Mouse (Mus musculus): ENCODE data around the gene Nlk. TPM values are rescaled to one million over a fixed set of nuclear protein-coding genes. Genes with fewer than 3 reads are reported as not detected.
"Not testable (repeated sequence)": the region's sequence is repeated elsewhere in the genome, so short reads cannot be mapped to it uniquely, and the experiment has no call there.

Nlk gene
- polyA plus RNA-seq, 1 experiment from 2014 or later = 24.7 TPM

DNA sequence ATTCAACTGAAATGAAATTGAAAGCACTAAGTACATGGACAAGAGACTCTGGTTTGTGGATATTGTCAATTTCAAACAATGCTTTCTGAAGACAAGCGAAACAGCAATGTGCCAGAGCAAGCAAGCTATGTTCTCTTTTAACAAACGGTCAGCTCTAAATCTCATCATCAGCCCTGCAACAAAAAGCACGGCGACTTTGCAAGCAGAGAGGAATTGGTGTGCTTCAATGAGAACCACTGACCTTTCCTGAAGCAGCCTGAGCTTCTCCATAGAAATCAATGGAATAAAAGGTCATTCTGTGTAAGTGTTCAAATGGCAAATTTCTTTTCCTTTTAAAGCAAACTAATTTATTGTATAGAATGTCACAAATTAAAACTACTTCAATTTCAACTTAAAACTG lies 87.5 kb downstream of the Nlk start:
- H3K9ac ChIP-seq = no peak overlapping the region
- no peaks in the 10 kb centered on the region for H3K4me1 ChIP-seq
- H3K9me3 ChIP-seq = no peaks in the 10 kb centered on the region
- H3K27ac ChIP-seq = no peak overlapping the region
- no peaks in the 10 kb centered on the region for H3K27me3 ChIP-seq (replicated peaks)
- no peak overlapping the region for H3K4me3 ChIP-seq
- H3K4me2 ChIP-seq (replicated peaks) = no peak overlapping the region
- 78% methylated on average over 4 of the region's 4 CpGs for WGBS
- no peak for ATAC-seq (ENCODE audit: low FRiP score, low read depth)
- peaks cover 8% of the 10 kb centered on the region; the same call in 1 of the 2 replicates for H3K36me3 ChIP-seq

DNA sequence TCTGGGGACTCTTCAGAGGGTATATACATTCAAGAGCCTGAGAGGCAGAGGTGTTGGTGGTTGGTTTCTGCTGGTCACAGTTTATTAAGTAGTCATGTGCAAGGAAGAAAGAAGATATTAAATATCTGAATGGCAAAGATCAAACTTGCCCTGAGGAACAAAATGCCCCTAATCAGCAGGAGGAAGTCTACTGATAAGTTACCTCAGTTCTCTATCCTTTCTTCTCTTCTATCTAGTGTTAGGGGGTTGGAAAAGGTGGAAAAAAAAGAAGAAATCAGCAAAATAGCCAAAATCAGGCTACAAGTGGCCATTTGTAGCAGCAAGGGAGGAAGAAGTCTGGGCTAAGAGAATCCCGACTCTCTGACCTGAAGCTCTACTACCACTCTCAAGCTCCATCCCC lies 92.3 kb downstream of the Nlk start:
- Histone ChIP-seq H3K9me3 (no peaks in the 10 kb centered on the region), H3K4me1 (no peaks in the 10 kb centered on the region), H3K4me3 (no peak overlapping the region), H3K4me2 (replicated peaks) (no peak overlapping the region), H3K36me3 (peaks cover 12% of the 10 kb centered on the region), H3K27ac (no peak overlapping the region), H3K9ac (no peak overlapping the region), H3K27me3 (replicated peaks) (no peaks in the 10 kb centered on the region)
- WGBS = 85% methylated on average over 1 of the region's 1 CpGs
- ATAC-seq (ENCODE audit: low FRiP score, low read depth) = no peak

- H3K9me3 ChIP-seq = no peaks in the 10 kb centered on the region
- H3K27me3 ChIP-seq (replicated peaks) = no peaks in the 10 kb centered on the region
- H3K4me2 ChIP-seq (replicated peaks) = no peak overlapping the region
- H3K9ac ChIP-seq = no peak overlapping the region
- no peaks in the 10 kb centered on the region for H3K4me1 ChIP-seq
- WGBS = 90% methylated on average over 3 of the region's 3 CpGs
- H3K36me3 ChIP-seq = peaks cover 12% of the 10 kb centered on the region
- H3K27ac ChIP-seq = no peak overlapping the region
- ATAC-seq (ENCODE audit: low FRiP score, low read depth) = no peak
- H3K4me3 ChIP-seq = no peak overlapping the region
Observed at GRCm38 (mm10) chr11:78602781-78603180, 94.4 kb downstream of the Nlk start.

DNA sequence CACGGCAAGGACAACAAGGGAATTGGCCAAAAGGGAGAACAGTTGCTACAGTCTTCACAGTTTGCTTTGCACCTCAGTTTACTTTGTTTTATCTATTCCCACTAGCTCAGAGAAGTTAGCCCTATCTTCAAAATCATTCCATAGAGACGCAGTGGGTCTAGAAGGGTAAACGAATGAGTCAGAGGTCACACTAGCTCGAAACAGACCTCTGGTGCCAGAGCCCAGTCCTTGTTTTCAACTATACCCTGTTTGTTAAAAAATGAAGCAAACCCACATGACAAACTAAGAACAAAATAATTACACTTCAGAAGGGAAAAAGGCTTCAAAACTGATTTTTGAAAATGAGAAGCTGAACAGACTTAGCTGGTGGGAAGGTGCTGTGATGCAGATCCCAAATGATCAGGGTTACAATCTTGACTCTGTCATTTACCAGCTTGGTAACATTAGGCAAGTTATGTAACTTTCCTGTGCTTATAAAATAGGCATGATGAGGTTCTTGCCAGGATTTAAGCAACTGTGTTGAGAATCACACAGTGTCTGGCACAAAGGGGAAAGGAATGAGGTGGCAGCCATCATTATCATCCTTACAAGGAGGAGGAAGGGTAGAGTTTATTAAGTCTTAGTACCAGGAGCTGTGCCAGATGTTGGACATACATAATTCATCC lies 96.1 kb downstream of the Nlk start:
- ATAC-seq (ENCODE audit: low FRiP score, low read depth) = no peak

DNA sequence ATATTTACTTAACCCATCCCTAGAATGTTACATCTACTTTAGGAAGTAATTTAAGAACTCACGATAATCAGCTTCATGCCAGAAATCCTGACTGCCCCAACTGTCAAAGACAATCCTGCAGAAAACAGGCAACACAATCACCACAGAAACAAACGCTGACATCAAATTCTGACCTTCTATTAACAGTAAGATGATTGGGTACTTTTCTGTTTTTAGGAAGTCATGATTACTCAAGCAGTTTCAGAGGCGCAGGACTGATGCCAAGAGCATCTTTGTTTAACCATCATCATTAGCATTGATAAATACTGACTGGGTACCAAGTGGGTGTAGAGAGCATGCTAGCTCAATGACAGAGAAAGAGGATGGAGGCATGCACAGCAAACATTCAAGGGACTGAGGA lies 96.7 kb downstream of the Nlk start:
- WGBS = 92% methylated on average over 3 of the region's 3 CpGs
- no peak overlapping the region for H3K4me2 ChIP-seq (replicated peaks)
- no peaks in the 10 kb centered on the region for H3K9me3 ChIP-seq
- no peaks in the 10 kb centered on the region for H3K4me1 ChIP-seq
- no peak for ATAC-seq (ENCODE audit: low FRiP score, low read depth)
- no peaks in the 10 kb centered on the region for H3K27me3 ChIP-seq (replicated peaks)
- H3K27ac ChIP-seq = no peak overlapping the region
- no peak overlapping the region for H3K4me3 ChIP-seq
- H3K36me3 ChIP-seq = peaks cover 9% of the 10 kb centered on the region
- H3K9ac ChIP-seq = no peak overlapping the region

More for the DNA sequence above, 96.1 kb downstream of the Nlk start:
- Histone ChIP-seq H3K9me3 (no peaks in the 10 kb centered on the region), H3K27ac (no peak overlapping the region), H3K9ac (no peak overlapping the region), H3K4me3 (no peak overlapping the region), H3K36me3 (peaks cover 9% of the 10 kb centered on the region), H3K4me1 (no peaks in the 10 kb centered on the region), H3K27me3 (replicated peaks) (no peaks in the 10 kb centered on the region), H3K4me2 (replicated peaks) (no peak overlapping the region)
- 83% methylated on average over 4 of the region's 4 CpGs for WGBS

GRCm38 (mm10) chr11:78600051-78600450 lies 97.1 kb downstream of the Nlk start:
- ATAC-seq (ENCODE audit: low FRiP score, low read depth) = no peak
- Histone ChIP-seq H3K27me3 (replicated peaks) (no peaks in the 10 kb centered on the region), H3K4me3 (no peak overlapping the region), H3K27ac (no peak overlapping the region), H3K9ac (no peak overlapping the region), H3K36me3 (peaks cover 5% of the 10 kb centered on the region), H3K4me2 (replicated peaks) (no peak overlapping the region), H3K9me3 (no peaks in the 10 kb centered on the region), H3K4me1 (no peaks in the 10 kb centered on the region)
- 86% methylated on average over 4 of the region's 4 CpGs for WGBS

DNA sequence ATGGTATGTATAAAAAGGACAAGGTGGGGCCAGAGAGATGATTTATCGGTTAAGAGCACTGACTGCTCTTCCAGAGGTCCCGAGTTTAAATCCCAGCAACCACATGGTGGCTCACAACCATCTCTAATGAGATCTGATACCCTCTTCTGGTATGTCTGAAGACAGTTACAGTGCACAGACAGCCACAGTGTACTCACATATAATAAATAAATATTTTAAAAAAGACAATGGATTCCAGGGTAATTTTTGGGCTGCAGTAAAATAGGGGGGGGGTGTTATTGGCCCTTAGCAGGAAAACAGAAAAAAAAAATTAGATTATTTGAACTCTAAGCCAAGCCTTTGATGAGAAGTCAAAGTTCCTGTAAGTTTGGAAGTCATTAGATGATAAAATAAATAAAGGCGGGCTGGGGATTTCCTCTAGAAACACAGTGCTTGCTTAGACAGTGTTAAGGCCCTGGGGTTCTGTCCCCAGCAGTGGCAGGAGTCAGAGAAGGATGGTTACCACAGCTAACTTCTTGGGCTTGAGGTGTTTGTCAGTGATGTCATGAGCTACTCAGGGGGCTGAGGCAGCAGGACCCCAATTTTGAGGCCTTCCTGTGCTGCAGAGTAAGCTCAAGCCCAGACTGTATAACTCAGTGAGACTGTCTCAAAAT lies 98.3 kb downstream of the Nlk start:
- no peak overlapping the region for H3K4me2 ChIP-seq (replicated peaks)
- H3K9ac ChIP-seq = no peak overlapping the region
- H3K27me3 ChIP-seq (replicated peaks) = no peaks in the 10 kb centered on the region
- H3K36me3 ChIP-seq = peaks cover 4% of the 10 kb centered on the region
- 84% methylated on average over 3 of the region's 3 CpGs for WGBS
- H3K27ac ChIP-seq = no peak overlapping the region
- no peak for ATAC-seq (ENCODE audit: low FRiP score, low read depth)
- H3K4me3 ChIP-seq = no peak overlapping the region
- no peaks in the 10 kb centered on the region for H3K4me1 ChIP-seq
- no peaks in the 10 kb centered on the region for H3K9me3 ChIP-seq

GRCm38 (mm10) chr11:78596750-78597149 lies 100.4 kb downstream of the Nlk start:
- no peaks in the 10 kb centered on the region for H3K9me3 ChIP-seq
- no peak overlapping the region for H3K9ac ChIP-seq
- no peak overlapping the region for H3K4me3 ChIP-seq
- no peak for ATAC-seq (ENCODE audit: low FRiP score, low read depth)
- no peak overlapping the region for H3K4me2 ChIP-seq (replicated peaks)
- no peak overlapping the region for H3K27ac ChIP-seq
- no peaks in the 10 kb centered on the region for H3K36me3 ChIP-seq
- no peaks in the 10 kb centered on the region for H3K27me3 ChIP-seq (replicated peaks)
- H3K4me1 ChIP-seq = no peaks in the 10 kb centered on the region

DNA sequence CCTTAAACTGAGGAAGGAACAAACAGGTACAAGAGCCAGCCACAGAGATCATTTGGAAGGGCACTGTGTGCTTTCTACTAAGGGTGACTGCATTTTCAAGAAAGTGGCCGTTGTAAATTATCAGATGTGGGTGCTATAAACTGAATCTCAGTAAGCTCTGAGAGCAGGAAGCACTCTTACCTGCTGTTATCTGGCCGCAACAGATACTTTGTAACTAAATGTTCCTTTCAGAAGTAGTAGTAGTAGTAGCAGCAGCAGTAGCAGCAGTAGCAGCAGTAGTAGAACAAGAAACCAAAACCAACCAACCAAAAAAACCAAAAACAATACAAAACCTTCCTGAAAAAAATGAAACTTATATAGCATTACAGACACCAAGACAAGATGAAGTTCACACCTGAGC lies 101.4 kb downstream of the Nlk start:
- no peak for ATAC-seq (ENCODE audit: low FRiP score, low read depth)
- WGBS = 89% methylated on average over 2 of the region's 2 CpGs
- no peaks in the 10 kb centered on the region for H3K4me1 ChIP-seq
- no peaks in the 10 kb centered on the region for H3K9me3 ChIP-seq
- H3K27ac ChIP-seq = no peak overlapping the region
- H3K27me3 ChIP-seq (replicated peaks) = no peaks in the 10 kb centered on the region
- no peak overlapping the region for H3K4me2 ChIP-seq (replicated peaks)
- no peak overlapping the region for H3K9ac ChIP-seq
- no peaks in the 10 kb centered on the region for H3K36me3 ChIP-seq
- H3K4me3 ChIP-seq = no peak overlapping the region

DNA sequence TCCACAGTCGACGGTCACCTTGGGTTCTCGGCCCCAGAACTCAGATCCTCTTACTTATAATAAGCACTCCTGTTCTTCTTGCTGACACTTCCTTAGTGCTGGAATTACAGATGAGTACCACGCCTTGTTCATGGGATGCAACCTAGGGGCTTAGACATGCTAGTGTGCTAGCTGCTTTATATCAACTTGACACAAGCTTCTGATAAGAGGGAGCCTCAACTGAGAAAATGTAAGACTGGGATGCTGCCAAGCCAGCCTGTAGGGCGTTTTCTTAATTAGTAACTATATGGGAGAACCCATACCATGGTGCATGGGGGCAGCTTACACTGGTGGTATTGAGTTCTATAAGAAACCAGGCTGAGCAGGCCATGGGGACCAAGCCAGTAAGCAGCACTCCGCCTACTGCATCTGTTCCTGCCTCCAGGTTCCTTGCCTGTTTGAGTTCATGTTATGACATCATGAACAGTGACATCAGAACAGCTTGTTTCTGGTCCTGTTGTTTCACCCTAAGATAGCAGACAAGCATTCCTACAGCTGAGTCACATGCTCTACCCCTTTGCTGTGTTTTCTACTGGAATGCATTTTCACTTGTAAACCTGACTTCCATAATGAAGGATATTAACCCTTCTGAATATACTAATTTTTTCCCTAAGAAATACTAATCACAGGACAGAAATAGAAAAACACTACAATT lies 102.8 kb downstream of the Nlk start:
- 95% methylated on average over 6 of the region's 6 CpGs for WGBS
- ATAC-seq (ENCODE audit: low FRiP score, low read depth) = no peak
- no peaks in the 10 kb centered on the region for H3K4me1 ChIP-seq

GRCm38 (mm10) chr11:78587677-78588076 lies 109.5 kb downstream of the Nlk start:
- ATAC-seq (ENCODE audit: low FRiP score, low read depth) = not testable (repeated sequence)

More for the DNA sequence above, 102.8 kb downstream of the Nlk start:
- Histone ChIP-seq H3K9ac (no peak overlapping the region), H3K4me3 (no peak overlapping the region), H3K36me3 (no peaks in the 10 kb centered on the region), H3K9me3 (no peaks in the 10 kb centered on the region), H3K27me3 (replicated peaks) (no peaks in the 10 kb centered on the region), H3K4me2 (replicated peaks) (no peak overlapping the region), H3K27ac (no peak overlapping the region)

GRCm38 (mm10) chr11:78586099-78586498 lies 111.1 kb downstream of the Nlk start:
- Histone ChIP-seq H3K4me2 (replicated peaks) (no peak overlapping the region), H3K36me3 (peaks cover 23% of the 10 kb centered on the region), H3K4me1 (no peaks in the 10 kb centered on the region), H3K27me3 (replicated peaks) (no peaks in the 10 kb centered on the region), H3K9ac (no peak overlapping the region), H3K27ac (no peak overlapping the region), H3K9me3 (no peaks in the 10 kb centered on the region), H3K4me3 (no peak overlapping the region)
- ATAC-seq (ENCODE audit: low FRiP score, low read depth) = no peak

More at GRCm38 (mm10) chr11:78587677-78588076, 109.5 kb downstream of the Nlk start:
- not testable (repeated sequence) for H3K27me3 ChIP-seq (replicated peaks); H3K9me3 ChIP-seq; H3K27ac ChIP-seq; H3K4me3 ChIP-seq; H3K4me1 ChIP-seq; H3K9ac ChIP-seq; H3K4me2 ChIP-seq (replicated peaks)
- peaks cover 19% of the 10 kb centered on the region for H3K36me3 ChIP-seq
- 98% methylated on average over 1 of the region's 1 CpGs for WGBS
